Mouse (Mus musculus): ENCODE measurements at regions not wholly inside any gene's neighbourhood (a gene's known extent, or its start where the extent isn't known, plus 50 kb on each side); places are given as distances from the start of the nearest gene placed in this dataset.

DNA sequence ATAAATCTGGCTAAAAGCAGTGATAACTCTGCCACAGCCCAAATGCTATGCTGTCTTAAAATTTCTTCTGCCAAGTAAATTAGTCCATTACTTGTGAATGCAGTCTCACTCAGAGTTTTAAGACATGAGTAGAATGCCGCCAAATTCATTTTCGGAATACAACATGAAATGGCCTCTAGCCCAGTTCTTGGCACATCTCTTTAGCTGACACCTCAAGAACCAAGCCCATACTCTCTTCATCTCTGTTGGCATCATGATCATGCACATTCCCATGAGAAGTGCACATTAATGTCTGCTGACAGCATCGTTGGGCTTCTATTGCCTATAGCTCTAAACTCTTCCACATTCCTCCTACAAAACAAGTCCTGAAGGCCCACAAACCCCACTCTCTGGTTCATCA, 336.2 kb downstream of the Mycn start:
- ATAC-seq (replicated peaks; ENCODE audit: insufficient number of reproducible peaks, low FRiP score, low TSS enrichment): no peak
- Histone ChIP-seq H3K27ac (ENCODE audit: low read depth, low read length) (no peak overlapping the region), H3K36me3 (ENCODE audit: control insufficient read depth, insufficient read depth, low read length) (no peaks in the 10 kb centered on the region), H3K9ac (ENCODE audit: low read depth, low read length) (no peak overlapping the region), H3K4me3 (ENCODE audit: low read depth, low read length) (no peak overlapping the region), H3K27me3 (ENCODE audit: control insufficient read depth, insufficient read depth, low read length) (no peaks in the 10 kb centered on the region), H3K4me1 (ENCODE audit: control insufficient read depth, insufficient read depth, low read length) (0 out of 2 replicates have a peak, but pooled peaks cover 5% of the 10 kb centered on the region), H3K4me2 (no peak overlapping the region), H3K9me3 (replicated peaks; ENCODE audit: control insufficient read depth, low read length) (no peaks in the 10 kb centered on the region)
- WGBS (ENCODE audit: insufficient replicate concordance): 91% methylated on average over 3 of the region's 3 CpGs

DNA sequence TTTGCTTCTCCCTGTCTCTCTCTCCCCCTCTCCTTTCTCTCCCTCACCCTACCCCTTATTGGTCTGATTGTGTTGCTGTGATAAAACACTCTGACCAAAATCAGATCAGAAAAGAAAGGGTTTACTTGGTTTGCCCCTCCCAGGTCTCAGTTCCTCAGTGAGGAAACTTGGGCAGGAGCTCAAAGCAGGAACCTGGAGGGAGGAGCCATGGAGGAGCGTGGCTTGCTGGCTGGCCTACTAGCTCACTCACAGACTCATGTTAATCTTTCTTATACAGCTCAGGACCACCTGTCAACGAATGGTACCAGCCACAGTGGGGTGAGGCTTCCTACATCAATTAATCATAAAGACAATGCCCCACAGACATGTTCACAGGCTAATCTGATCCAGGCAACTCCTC, 339.4 kb downstream of the Fam49a start:
- no peak for ATAC-seq (replicated peaks; ENCODE audit: insufficient number of reproducible peaks, low FRiP score, low TSS enrichment)
- Histone ChIP-seq H3K9me3 (replicated peaks; ENCODE audit: control insufficient read depth, low read length) (no peaks in the 10 kb centered on the region), H3K9ac (ENCODE audit: low read depth, low read length) (no peak overlapping the region), H3K27ac (ENCODE audit: low read depth, low read length) (no peak overlapping the region), H3K4me1 (ENCODE audit: control insufficient read depth, insufficient read depth, low read length) (no peaks in the 10 kb centered on the region), H3K4me2 (no peak overlapping the region), H3K4me3 (ENCODE audit: low read depth, low read length) (no peak overlapping the region), H3K36me3 (ENCODE audit: control insufficient read depth, insufficient read depth, low read length) (no peaks in the 10 kb centered on the region), H3K27me3 (ENCODE audit: control insufficient read depth, insufficient read depth, low read length) (no peaks in the 10 kb centered on the region)
- 37% methylated on average over 2 of the region's 2 CpGs for WGBS (ENCODE audit: insufficient replicate concordance)

DNA sequence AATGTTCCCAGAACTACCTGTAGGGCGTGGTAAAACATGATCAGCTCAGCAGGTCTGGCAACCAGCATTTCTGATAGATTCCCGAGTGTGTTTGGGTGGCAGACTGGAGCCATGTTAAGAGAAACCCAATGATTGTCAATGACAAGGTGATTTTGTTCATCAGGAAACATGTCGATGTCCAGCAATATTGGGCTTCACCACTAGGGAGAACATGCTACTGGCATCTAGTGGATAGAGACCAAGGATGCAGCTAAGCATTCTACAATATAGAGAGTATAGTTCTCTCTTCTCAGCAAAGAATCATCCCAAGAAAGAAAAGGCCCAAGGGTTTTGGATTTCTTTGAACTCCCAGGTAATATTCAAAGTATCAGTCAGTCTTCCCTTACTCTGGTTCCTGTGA, 333.5 kb downstream of the Fam49a start:
- Histone ChIP-seq H3K27me3 (ENCODE audit: control insufficient read depth, insufficient read depth, low read length) (no peaks in the 10 kb centered on the region), H3K4me1 (ENCODE audit: control insufficient read depth, insufficient read depth, low read length) (0 out of 2 replicates have a peak, but pooled peaks cover 11% of the 10 kb centered on the region), H3K4me3 (ENCODE audit: low read depth, low read length) (no peak overlapping the region), H3K9ac (ENCODE audit: low read depth, low read length) (no peak overlapping the region), H3K36me3 (ENCODE audit: control insufficient read depth, insufficient read depth, low read length) (no peaks in the 10 kb centered on the region), H3K27ac (ENCODE audit: low read depth, low read length) (no peak overlapping the region), H3K9me3 (replicated peaks; ENCODE audit: control insufficient read depth, low read length) (no peaks in the 10 kb centered on the region), H3K4me2 (no peak overlapping the region)
- ATAC-seq (replicated peaks; ENCODE audit: insufficient number of reproducible peaks, low FRiP score, low TSS enrichment): no peak
- WGBS (ENCODE audit: insufficient replicate concordance): 77% methylated on average over 3 of the region's 3 CpGs

DNA sequence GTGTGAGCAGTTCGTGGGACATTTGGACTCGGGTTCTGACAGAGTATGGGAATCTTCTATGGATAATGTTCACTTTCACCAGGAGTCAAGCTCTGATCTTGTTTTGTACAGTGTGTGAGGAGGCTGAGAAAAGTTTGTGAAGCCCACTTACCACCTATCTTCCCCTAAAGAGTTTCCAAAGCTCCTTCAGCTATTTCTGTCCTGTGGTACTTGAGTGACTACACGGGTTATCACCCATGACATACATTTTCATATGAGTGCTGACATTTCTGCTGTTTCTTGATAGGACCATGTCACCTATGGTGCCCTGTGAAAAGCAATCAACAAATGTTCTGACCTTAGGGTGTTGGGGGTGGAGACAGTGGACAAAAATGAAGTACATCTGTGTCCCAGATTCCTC, 332.6 kb downstream of the Fam49a start:
- ATAC-seq (replicated peaks; ENCODE audit: insufficient number of reproducible peaks, low FRiP score, low TSS enrichment): 0 out of 2 replicates have a peak, but pooled peaks have one; percentile 31
- Histone ChIP-seq H3K27ac (ENCODE audit: low read depth, low read length) (no peak overlapping the region), H3K9me3 (replicated peaks; ENCODE audit: control insufficient read depth, low read length) (no peaks in the 10 kb centered on the region), H3K4me1 (ENCODE audit: control insufficient read depth, insufficient read depth, low read length) (0 out of 2 replicates have a peak, but pooled peaks cover 11% of the 10 kb centered on the region), H3K4me2 (no peak overlapping the region), H3K36me3 (ENCODE audit: control insufficient read depth, insufficient read depth, low read length) (no peaks in the 10 kb centered on the region), H3K4me3 (ENCODE audit: low read depth, low read length) (no peak overlapping the region), H3K27me3 (ENCODE audit: control insufficient read depth, insufficient read depth, low read length) (no peaks in the 10 kb centered on the region), H3K9ac (ENCODE audit: low read depth, low read length) (no peak overlapping the region)
- 43% methylated on average over 3 of the region's 3 CpGs for WGBS (ENCODE audit: insufficient replicate concordance)

DNA sequence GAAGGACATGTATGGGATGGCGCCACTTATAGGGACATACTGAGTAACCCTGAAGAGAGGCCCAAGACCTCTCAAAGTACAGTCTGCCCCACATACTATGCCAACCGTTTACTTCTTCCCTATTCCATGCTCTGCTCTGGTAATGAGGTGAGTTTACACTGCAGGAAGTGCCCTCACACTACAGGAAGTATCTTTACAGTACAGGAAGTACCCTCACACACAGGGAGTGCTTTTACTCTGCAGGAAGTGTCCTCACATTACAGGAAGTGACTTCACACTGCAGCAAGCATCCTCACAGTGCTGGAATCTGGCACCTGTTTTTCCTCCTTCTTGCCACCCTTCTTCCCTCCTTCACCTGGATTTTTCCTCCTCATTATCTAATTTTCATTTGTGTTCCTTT, 331.4 kb downstream of the Fam49a start:
- H3K9me3 ChIP-seq (replicated peaks; ENCODE audit: control insufficient read depth, low read length): no peaks in the 10 kb centered on the region
- no peaks in the 10 kb centered on the region for H3K27me3 ChIP-seq (ENCODE audit: control insufficient read depth, insufficient read depth, low read length)
- H3K27ac ChIP-seq (ENCODE audit: low read depth, low read length): no peak overlapping the region
- H3K9ac ChIP-seq (ENCODE audit: low read depth, low read length): no peak overlapping the region
- H3K4me3 ChIP-seq (ENCODE audit: low read depth, low read length): no peak overlapping the region
- H3K4me2 ChIP-seq: no peak overlapping the region
- no peak for ATAC-seq (replicated peaks; ENCODE audit: insufficient number of reproducible peaks, low FRiP score, low TSS enrichment)
- H3K4me1 ChIP-seq (ENCODE audit: control insufficient read depth, insufficient read depth, low read length): 0 out of 2 replicates have a peak, but pooled peaks cover 11% of the 10 kb centered on the region
- no peaks in the 10 kb centered on the region for H3K36me3 ChIP-seq (ENCODE audit: control insufficient read depth, insufficient read depth, low read length)
- WGBS (ENCODE audit: insufficient replicate concordance): 86% methylated on average over 2 of the region's 2 CpGs

DNA sequence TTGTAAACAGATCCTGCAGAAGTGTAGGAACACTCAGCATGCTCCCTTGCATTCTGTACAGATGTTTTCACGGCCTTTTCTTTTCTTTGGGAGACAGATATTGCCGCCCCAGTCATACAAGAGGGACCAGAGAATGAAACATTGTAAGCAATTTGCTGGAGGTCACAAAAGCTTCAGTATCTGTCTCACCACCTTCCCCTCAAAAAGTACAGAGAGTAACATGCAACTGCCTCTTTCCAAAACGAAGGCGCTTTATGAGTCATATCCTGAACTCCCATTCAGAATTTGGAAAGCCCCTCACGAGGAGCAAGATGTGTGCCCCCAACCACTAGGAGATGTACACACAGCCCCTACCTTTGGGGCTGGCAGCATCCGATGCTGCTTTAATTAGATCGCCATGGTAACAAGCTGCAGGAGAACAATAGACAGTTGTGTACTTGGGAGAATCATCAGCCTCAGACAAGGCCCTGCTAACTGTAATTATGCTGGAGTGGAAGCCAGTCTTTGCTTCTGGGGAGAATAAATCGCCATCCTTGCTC, 328.9 kb downstream of the Fam49a start:
- no peak overlapping the region for H3K4me3 ChIP-seq (ENCODE audit: low read depth, low read length)
- 70% methylated on average over 8 of the region's 8 CpGs for WGBS (ENCODE audit: insufficient replicate concordance)
- ATAC-seq (replicated peaks; ENCODE audit: insufficient number of reproducible peaks, low FRiP score, low TSS enrichment): no peak

DNA sequence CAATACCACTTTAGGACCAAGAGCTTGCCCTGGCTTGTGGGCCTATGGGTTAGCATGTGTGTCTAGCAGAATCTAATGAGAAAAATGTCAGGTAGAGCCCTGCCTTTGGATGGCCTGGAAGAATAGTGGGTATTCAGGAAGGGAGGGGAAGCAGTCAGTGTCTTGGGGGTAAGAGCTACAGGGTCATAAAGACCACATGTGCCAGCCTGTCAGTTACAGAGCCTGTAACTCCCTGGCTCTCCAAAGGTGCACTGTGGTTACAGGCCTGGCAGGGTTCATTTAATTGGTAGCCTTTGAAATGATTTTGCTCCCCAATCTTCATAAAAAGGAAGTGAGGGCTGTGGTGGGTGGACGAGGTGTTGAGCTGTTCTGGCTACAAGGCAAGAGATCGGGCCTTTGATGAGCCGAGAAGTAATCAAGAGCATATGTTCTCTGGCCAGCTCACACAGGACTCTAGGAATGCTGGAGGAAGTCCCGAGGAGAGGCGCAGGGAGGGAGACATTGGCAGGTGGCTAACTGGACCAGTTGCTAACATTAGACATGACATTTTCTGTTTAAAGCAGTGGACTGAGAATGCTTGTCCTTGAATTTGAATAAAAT, 326.9 kb downstream of the Fam49a start:
- H3K9me3 ChIP-seq (replicated peaks; ENCODE audit: control insufficient read depth, low read length): no peaks in the 10 kb centered on the region
- no peaks in the 10 kb centered on the region for H3K36me3 ChIP-seq (ENCODE audit: control insufficient read depth, insufficient read depth, low read length)
- 0 out of 2 replicates have a peak, but pooled peaks cover under 1% of the 10 kb centered on the region for H3K4me1 ChIP-seq (ENCODE audit: control insufficient read depth, insufficient read depth, low read length)
- no peak overlapping the region for H3K4me3 ChIP-seq (ENCODE audit: low read depth, low read length)
- H3K27ac ChIP-seq (ENCODE audit: low read depth, low read length): no peak overlapping the region
- H3K4me2 ChIP-seq: no peak overlapping the region
- WGBS (ENCODE audit: insufficient replicate concordance): 65% methylated on average over 5 of the region's 5 CpGs
- no peak overlapping the region for H3K9ac ChIP-seq (ENCODE audit: low read depth, low read length)
- H3K27me3 ChIP-seq (ENCODE audit: control insufficient read depth, insufficient read depth, low read length): no peaks in the 10 kb centered on the region
- ATAC-seq (replicated peaks; ENCODE audit: insufficient number of reproducible peaks, low FRiP score, low TSS enrichment): no peak

More for the DNA sequence above, 328.9 kb downstream of the Fam49a start:
- no peaks in the 10 kb centered on the region for H3K9me3 ChIP-seq (replicated peaks; ENCODE audit: control insufficient read depth, low read length)
- H3K4me2 ChIP-seq: no peak overlapping the region
- 0 out of 2 replicates have a peak, but pooled peaks cover 11% of the 10 kb centered on the region for H3K4me1 ChIP-seq (ENCODE audit: control insufficient read depth, insufficient read depth, low read length)
- H3K36me3 ChIP-seq (ENCODE audit: control insufficient read depth, insufficient read depth, low read length): no peaks in the 10 kb centered on the region
- H3K27ac ChIP-seq (ENCODE audit: low read depth, low read length): no peak overlapping the region
- no peak overlapping the region for H3K9ac ChIP-seq (ENCODE audit: low read depth, low read length)
- no peaks in the 10 kb centered on the region for H3K27me3 ChIP-seq (ENCODE audit: control insufficient read depth, insufficient read depth, low read length)

DNA sequence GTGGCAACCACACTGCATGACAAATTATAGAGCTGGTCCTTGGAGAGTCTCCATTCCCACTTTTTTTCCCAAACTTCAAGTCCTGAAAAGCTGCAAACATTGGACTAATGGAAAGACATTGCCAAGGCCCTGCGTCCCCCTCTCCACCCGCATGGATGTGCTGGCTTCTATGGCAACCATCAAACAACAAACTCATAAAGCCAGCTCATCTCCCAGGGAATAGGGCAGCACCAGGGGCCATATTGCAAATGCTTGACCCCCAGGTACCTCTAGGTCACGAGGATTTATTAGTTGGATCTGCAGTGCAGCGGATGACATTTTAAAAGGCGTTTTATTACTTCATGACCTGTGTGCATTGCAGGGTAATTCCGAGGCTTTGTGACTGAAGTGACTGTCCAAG, 324.5 kb downstream of the Fam49a start:
- Histone ChIP-seq H3K27ac (ENCODE audit: low read depth, low read length) (no peak overlapping the region), H3K36me3 (ENCODE audit: control insufficient read depth, insufficient read depth, low read length) (no peaks in the 10 kb centered on the region), H3K27me3 (ENCODE audit: control insufficient read depth, insufficient read depth, low read length) (no peaks in the 10 kb centered on the region), H3K4me2 (no peak overlapping the region), H3K9me3 (replicated peaks; ENCODE audit: control insufficient read depth, low read length) (no peaks in the 10 kb centered on the region), H3K9ac (ENCODE audit: low read depth, low read length) (no peak overlapping the region), H3K4me3 (ENCODE audit: low read depth, low read length) (no peak overlapping the region), H3K4me1 (ENCODE audit: control insufficient read depth, insufficient read depth, low read length) (peaks cover 8% of the 10 kb centered on the region; the same call in 1 of the 2 replicates)
- ATAC-seq (replicated peaks; ENCODE audit: insufficient number of reproducible peaks, low FRiP score, low TSS enrichment): no peak
- WGBS (ENCODE audit: insufficient replicate concordance): 83% methylated on average over 6 of the region's 6 CpGs
